Mouse (Mus musculus) liver, adult (tissue): ENCODE results near the gene Sf3b3.

Experiments
- GATA4 ChIP-seq: IDR thresholded peaks from 2 replicates; pipeline ENCODE4 v1.6.1; 2014; ENCODE audit warnings: mild to moderate bottlenecking, low read length; ENCODE audit not compliant: insufficient replicate concordance

The Sf3b3 gene

GRCm38 (mm10) chr8:110792574-110793200 lies 53.9 kb downstream of the Sf3b3 start:
- TF ChIP-seq GATA4 = no peak

GRCm38 (mm10) chr8:110791164-110791563 lies 55.4 kb downstream of the Sf3b3 start:
- no peak for TF ChIP-seq GATA4

- TF ChIP-seq GATA4 = no peak
Measured at GRCm38 (mm10) chr8:110790270-110790669, 56.3 kb downstream of the Sf3b3 start.

- TF ChIP-seq GATA4 = no peak
Measured at GRCm38 (mm10) chr8:110789571-110789970, 57.0 kb downstream of the Sf3b3 start.

GRCm38 (mm10) chr8:110788981-110789380 lies 57.6 kb downstream of the Sf3b3 start:
- TF ChIP-seq GATA4 = no peak

- no peak for TF ChIP-seq GATA4
Measured at GRCm38 (mm10) chr8:110787411-110787954, 59.1 kb downstream of the Sf3b3 start.

- no peak for TF ChIP-seq GATA4
Measured at GRCm38 (mm10) chr8:110786934-110787333, 59.7 kb downstream of the Sf3b3 start.

GRCm38 (mm10) chr8:110785366-110785765 lies 61.2 kb downstream of the Sf3b3 start:
- TF ChIP-seq GATA4 = no peak

- no peak for TF ChIP-seq GATA4
Measured at GRCm38 (mm10) chr8:110779924-110780718, 66.5 kb downstream of the Sf3b3 start.

- TF ChIP-seq GATA4 = no peak
Measured at GRCm38 (mm10) chr8:110776335-110776734, 70.3 kb downstream of the Sf3b3 start.

- TF ChIP-seq GATA4 = no peak
Measured at GRCm38 (mm10) chr8:110775721-110776120, 70.9 kb downstream of the Sf3b3 start.

- TF ChIP-seq GATA4 = no peak
Measured at GRCm38 (mm10) chr8:110775316-110775715, 71.3 kb downstream of the Sf3b3 start.

GRCm38 (mm10) chr8:110774725-110775124 lies 71.9 kb downstream of the Sf3b3 start:
- no peak for TF ChIP-seq GATA4

- TF ChIP-seq GATA4 = no peak
Measured at GRCm38 (mm10) chr8:110774047-110774446, 72.5 kb downstream of the Sf3b3 start.

- no peak for TF ChIP-seq GATA4
Measured at GRCm38 (mm10) chr8:110772452-110772851, 74.1 kb downstream of the Sf3b3 start.

GRCm38 (mm10) chr8:110767261-110767660 lies 79.3 kb downstream of the Sf3b3 start:
- no peak for TF ChIP-seq GATA4
